Mouse (Mus musculus): ENCODE data around the gene Lhx8.

GRCm38 (mm10) chr3:154339649-154340260 lies 9.3 kb upstream of the Lhx8 start:
- TF ChIP-seq POLR2A (IDR thresholded peaks at IDR 0.05; ENCODE audit: insufficient read length, low read depth) (no peak), POLR2AphosphoS2 (IDR thresholded peaks at IDR 0.05; ENCODE audit: insufficient read length, low read depth) (no peak), MYOD1 (IDR thresholded peaks at IDR 0.05; ENCODE audit: control insufficient read depth in 1 of 3, insufficient read length in 2 of 3, low read depth in 2 of 3) (no peak), MAX (IDR thresholded peaks at IDR 0.05; ENCODE audit: low read depth) (no peak)

Measured in myocyte (in vitro differentiated cells).